Mouse (Mus musculus) MEL (cell line): Measurements from ENCODE around the gene Cdk12. TPM values are rescaled to one million over a fixed set of nuclear protein-coding genes. Genes with fewer than 3 reads are reported as not detected.

Source experiments
- DNase-seq: peaks from one replicate; pipeline ENCODE4 v3.0.0; 2011; ENCODE audit warnings: low read depth, low spot score
- H3K27ac ChIP-seq: 2 replicates; pipeline ENCODE4 v1.5.1; 2012; ENCODE audit warnings: low read depth, mild to moderate bottlenecking, control low read depth, low read length, moderate library complexity; ENCODE audit not compliant: control insufficient read depth
- H3K27me3 ChIP-seq, 2 experiments: fragments of 150-350 bp in 1 of 2; sonication (generic) in 1 of 2; 2 replicates each; pipeline ENCODE4 v1.6.1; 2012; ENCODE audit warnings: low read length in 2 of 2, mild to moderate bottlenecking in 2 of 2, improper control_type of control experiment in 1 of 2, moderate library complexity in 1 of 2; ENCODE audit not compliant: insufficient read depth in 2 of 2, control insufficient read depth in 1 of 2
- H3K36me3 ChIP-seq, 2 experiments: 2 replicates each; pipeline ENCODE4 v1.6.1; 2012 to 2014; ENCODE audit warnings: low read length in 2 of 2, improper control_type of control experiment in 1 of 2, inconsistent platforms in 1 of 2, mild to moderate bottlenecking in 1 of 2; ENCODE audit not compliant: insufficient read depth in 2 of 2, control insufficient read depth in 1 of 2
- H3K4me1 ChIP-seq, 2 experiments: fragments of 150-350 bp in 1 of 2; sonication (generic) in 1 of 2; 2 replicates each; pipeline ENCODE4 v1.6.1; 2012; ENCODE audit warnings: low read length in 2 of 2, improper control_type of control experiment in 1 of 2, mild to moderate bottlenecking in 1 of 2; ENCODE audit not compliant: insufficient read depth in 2 of 2, control insufficient read depth in 1 of 2
- H3K4me3 ChIP-seq, 2 experiments: fragments of 150-350 bp in 1 of 2; sonication (generic) in 1 of 2; 2 replicates each; pipeline ENCODE4 v1.5.1; 2012; ENCODE audit warnings: low read depth in 2 of 2, low read length in 2 of 2, mild to moderate bottlenecking in 2 of 2, moderate library complexity in 2 of 2, control low read depth in 1 of 2, improper control_type of control experiment in 1 of 2; ENCODE audit not compliant: control insufficient read depth in 1 of 2, insufficient read depth in 1 of 2
- H3K79me2 ChIP-seq: 2 replicates; pipeline ENCODE4 v1.6.1; 2012; ENCODE audit warnings: mild to moderate bottlenecking, low read length, moderate library complexity; ENCODE audit not compliant: control insufficient read depth, poor library complexity, insufficient read depth
- H3K9ac ChIP-seq: 2 replicates; pipeline ENCODE4 v1.6.1; 2012; ENCODE audit warnings: low read depth, mild to moderate bottlenecking, control low read depth, low read length, moderate library complexity; ENCODE audit not compliant: control insufficient read depth, poor library complexity, severe bottlenecking
- H3K9me3 ChIP-seq: fragments of 150-350 bp; sonication (generic); replicated peaks from 2 replicates; pipeline ENCODE4 v1.6.1; 2012; ENCODE audit warnings: mild to moderate bottlenecking, low read length, improper control_type of control experiment, moderate library complexity; ENCODE audit not compliant: insufficient read depth
- BHLHE40 ChIP-seq: IDR thresholded peaks from 2 replicates; pipeline ENCODE4 v1.6.1; 2012; ENCODE audit warnings: low read depth, mild to moderate bottlenecking, inconsistent platforms, low read length, improper control_type of control experiment, borderline replicate concordance
- CHD1 ChIP-seq: IDR thresholded peaks from 2 replicates; pipeline ENCODE4 v1.6.1; 2012; ENCODE audit warnings: low read depth, mild to moderate bottlenecking, inconsistent platforms, low read length, improper control_type of control experiment
- CHD2 ChIP-seq: IDR thresholded peaks from 2 replicates; pipeline ENCODE4 v1.6.1; 2011; ENCODE audit warnings: low read length, improper control_type of control experiment
- CTCF ChIP-seq, 3 experiments: IDR thresholded peaks in 2 of 3; conservative IDR thresholded peaks in 1 of 3; 2 replicates each; pipeline ENCODE4 v1.5.1; 2011 to 2012; ENCODE audit warnings: low read length in 3 of 3, low read depth in 2 of 3, mild to moderate bottlenecking in 2 of 3, improper control_type of control experiment in 1 of 3, inconsistent platforms in 1 of 3, mixed read lengths in 1 of 3, moderate library complexity in 1 of 3; ENCODE audit not compliant: control insufficient read depth in 1 of 3, insufficient read depth in 1 of 3, poor library complexity in 1 of 3, severe bottlenecking in 1 of 3
- E2F4 ChIP-seq: IDR thresholded peaks from 2 replicates; pipeline ENCODE4 v1.6.1; 2011; ENCODE audit warnings: low read depth, low read length, improper control_type of control experiment, borderline replicate concordance
- ELF1 ChIP-seq: IDR thresholded peaks from 2 replicates; pipeline ENCODE4 v1.6.1; 2014; ENCODE audit warnings: low read depth, mild to moderate bottlenecking, inconsistent platforms, low read length, improper control_type of control experiment, moderate library complexity
- EP300 ChIP-seq, 2 experiments: IDR thresholded peaks; 2 replicates each; pipeline ENCODE4 v1.6.1; 2011; ENCODE audit warnings: improper control_type of control experiment in 2 of 2, low read length in 2 of 2, low read depth in 1 of 2, mild to moderate bottlenecking in 1 of 2
- ETS1 ChIP-seq: IDR thresholded peaks from 2 replicates; pipeline ENCODE4 v1.6.1; 2012; ENCODE audit warnings: low read depth, mild to moderate bottlenecking, inconsistent platforms, low read length, improper control_type of control experiment, moderate library complexity
- GATA1 ChIP-seq: IDR thresholded peaks from 2 replicates; pipeline ENCODE4 v1.6.1; 2011; ENCODE audit warnings: low read depth, low read length, improper control_type of control experiment
- HCFC1 ChIP-seq: IDR thresholded peaks from 2 replicates; pipeline ENCODE4 v1.6.1; 2012; ENCODE audit warnings: low read depth, mild to moderate bottlenecking, inconsistent platforms, low read length, improper control_type of control experiment, moderate library complexity
- JUND ChIP-seq: IDR thresholded peaks from 2 replicates; pipeline ENCODE4 v1.6.1; 2011; ENCODE audit warnings: low read depth, mild to moderate bottlenecking, improper control_type of control experiment, low read length
- MAFK ChIP-seq: IDR thresholded peaks from 2 replicates; pipeline ENCODE4 v1.6.1; 2011; ENCODE audit warnings: low read depth, mild to moderate bottlenecking, low read length, improper control_type of control experiment, borderline replicate concordance
- MAX ChIP-seq: IDR thresholded peaks from 2 replicates; pipeline ENCODE4 v1.6.1; 2011; ENCODE audit warnings: low read length, improper control_type of control experiment
- MAZ ChIP-seq: IDR thresholded peaks from 2 replicates; pipeline ENCODE4 v1.6.1; 2012; ENCODE audit warnings: low read depth, mild to moderate bottlenecking, inconsistent platforms, low read length, improper control_type of control experiment
- MXI1 ChIP-seq: IDR thresholded peaks from 2 replicates; pipeline ENCODE4 v1.6.1; 2011; ENCODE audit warnings: mild to moderate bottlenecking, low read depth, low read length, improper control_type of control experiment
- MYB ChIP-seq: IDR thresholded peaks from 2 replicates; pipeline ENCODE4 v1.6.1; 2011; ENCODE audit warnings: mild to moderate bottlenecking, low read depth, low read length, improper control_type of control experiment
- MYC ChIP-seq: IDR thresholded peaks from 2 replicates; pipeline ENCODE4 v1.6.1; 2011; ENCODE audit warnings: low read depth, mild to moderate bottlenecking, low read length, improper control_type of control experiment, moderate library complexity
- NELFE ChIP-seq: IDR thresholded peaks from 2 replicates; pipeline ENCODE4 v1.6.1; 2011; ENCODE audit warnings: low read depth, low read length, improper control_type of control experiment
- NRF1 ChIP-seq: IDR thresholded peaks from 2 replicates; pipeline ENCODE4 v1.6.1; 2014; ENCODE audit warnings: low read depth, mild to moderate bottlenecking, inconsistent platforms, low read length, improper control_type of control experiment, moderate library complexity; ENCODE audit not compliant: poor library complexity, insufficient read depth, severe bottlenecking
- POLR2A ChIP-seq, 2 experiments: IDR thresholded peaks; 2 replicates each; pipeline ENCODE4 v1.6.1; 2011 to 2012; ENCODE audit warnings: low read length in 2 of 2, mild to moderate bottlenecking in 2 of 2, control low read depth in 1 of 2, improper control_type of control experiment in 1 of 2, low read depth in 1 of 2, moderate library complexity in 1 of 2; ENCODE audit not compliant: control insufficient read depth in 1 of 2, insufficient read depth in 1 of 2, poor library complexity in 1 of 2
- POLR2AphosphoS2 ChIP-seq: IDR thresholded peaks from 2 replicates; pipeline ENCODE4 v1.6.1; 2011; ENCODE audit warnings: low read length, improper control_type of control experiment
- POLR2AphosphoS5 ChIP-seq: IDR thresholded peaks from 2 replicates; pipeline ENCODE4 v1.6.1; 2012; ENCODE audit warnings: low read depth, borderline replicate concordance, mild to moderate bottlenecking, inconsistent platforms, low read length, moderate library complexity, mixed read lengths
- RAD21 ChIP-seq: IDR thresholded peaks from 2 replicates; pipeline ENCODE4 v1.6.1; 2011; ENCODE audit warnings: mild to moderate bottlenecking, low read depth, low read length, improper control_type of control experiment
- RCOR1 ChIP-seq: IDR thresholded peaks from 2 replicates; pipeline ENCODE4 v1.6.1; 2012; ENCODE audit warnings: low read depth, mild to moderate bottlenecking, inconsistent platforms, low read length, improper control_type of control experiment
- SIN3A ChIP-seq: IDR thresholded peaks from 2 replicates; pipeline ENCODE4 v1.6.1; 2012; ENCODE audit warnings: low read length, improper control_type of control experiment, inconsistent platforms
- SMC3 ChIP-seq: IDR thresholded peaks from 2 replicates; pipeline ENCODE4 v1.6.1; 2011; ENCODE audit warnings: low read depth, low read length, improper control_type of control experiment
- TAL1 ChIP-seq: IDR thresholded peaks from 2 replicates; pipeline ENCODE4 v1.6.1; 2012; ENCODE audit warnings: mild to moderate bottlenecking, inconsistent platforms, low read length, moderate library complexity, mixed read lengths
- TBP ChIP-seq: IDR thresholded peaks from 2 replicates; pipeline ENCODE4 v1.8.0; 2011; ENCODE audit warnings: low read depth, low read length, improper control_type of control experiment
- TCF12 ChIP-seq: IDR thresholded peaks from 2 replicates; pipeline ENCODE4 v1.6.1; 2014; ENCODE audit warnings: low read depth, mild to moderate bottlenecking, inconsistent platforms, low read length, improper control_type of control experiment, moderate library complexity
- UBTF ChIP-seq: IDR thresholded peaks from 2 replicates; pipeline ENCODE4 v1.6.1; 2012; ENCODE audit warnings: low read depth, mild to moderate bottlenecking, inconsistent platforms, low read length, improper control_type of control experiment, moderate library complexity, borderline replicate concordance; ENCODE audit not compliant: insufficient read depth
- USF1 ChIP-seq: IDR thresholded peaks from 2 replicates; pipeline ENCODE4 v1.6.1; 2014; ENCODE audit warnings: low read depth, mild to moderate bottlenecking, inconsistent platforms, low read length, improper control_type of control experiment, moderate library complexity
- USF2 ChIP-seq, 2 experiments: IDR thresholded peaks; 2 replicates each; pipeline ENCODE4 v1.6.1; 2011 to 2012; ENCODE audit warnings: improper control_type of control experiment in 2 of 2, low read length in 2 of 2, borderline replicate concordance in 1 of 2, inconsistent platforms in 1 of 2, low read depth in 1 of 2, mild to moderate bottlenecking in 1 of 2; ENCODE audit not compliant: insufficient read depth in 1 of 2
- ZC3H11A ChIP-seq: IDR thresholded peaks from 2 replicates; pipeline ENCODE4 v1.6.1; 2012; ENCODE audit warnings: low read depth, mild to moderate bottlenecking, inconsistent platforms, low read length, improper control_type of control experiment
- ZKSCAN1 ChIP-seq: IDR thresholded peaks from 2 replicates; pipeline ENCODE4 v1.6.1; 2012; ENCODE audit warnings: low read depth, mild to moderate bottlenecking, inconsistent platforms, low read length, improper control_type of control experiment, moderate library complexity
- ZMIZ1 ChIP-seq: IDR thresholded peaks from 2 replicates; pipeline ENCODE4 v1.6.1; 2012; ENCODE audit warnings: low read depth, mild to moderate bottlenecking, inconsistent platforms, low read length, improper control_type of control experiment, moderate library complexity
- ZNF384 ChIP-seq: IDR thresholded peaks from 2 replicates; pipeline ENCODE4 v1.6.1; 2012; ENCODE audit warnings: low read depth, mild to moderate bottlenecking, inconsistent platforms, low read length, improper control_type of control experiment
- polyA plus RNA-seq, 2 experiments: library from polyadenylated mRNA; stranded (reverse) in 1 of 2; unstranded in 1 of 2; fragments of >175 nt in 1 of 2; fragments of >200 nt in 1 of 2; gene quantifications; 2 replicates each; pipeline versions ENCODE4 v1.2.1 to v1.2.4; 2012; ENCODE audit warnings: low replicate concordance in 2 of 2, low read depth in 1 of 2; ENCODE audit not compliant: insufficient read length in 2 of 2, insufficient read depth in 1 of 2, missing spikeins in 1 of 2
- total RNA-seq: library from RNA; depleted of rRNA; stranded (reverse); fragments of 300-350 nt; gene quantifications from 2 replicates; pipeline ENCODE4 v1.2.3, GENCODE M21; 2012

Gene Cdk12
- total and polyA plus RNA-seq, 3 experiments: 34.3 to 45.5 (median 34.6) TPM

DNA sequence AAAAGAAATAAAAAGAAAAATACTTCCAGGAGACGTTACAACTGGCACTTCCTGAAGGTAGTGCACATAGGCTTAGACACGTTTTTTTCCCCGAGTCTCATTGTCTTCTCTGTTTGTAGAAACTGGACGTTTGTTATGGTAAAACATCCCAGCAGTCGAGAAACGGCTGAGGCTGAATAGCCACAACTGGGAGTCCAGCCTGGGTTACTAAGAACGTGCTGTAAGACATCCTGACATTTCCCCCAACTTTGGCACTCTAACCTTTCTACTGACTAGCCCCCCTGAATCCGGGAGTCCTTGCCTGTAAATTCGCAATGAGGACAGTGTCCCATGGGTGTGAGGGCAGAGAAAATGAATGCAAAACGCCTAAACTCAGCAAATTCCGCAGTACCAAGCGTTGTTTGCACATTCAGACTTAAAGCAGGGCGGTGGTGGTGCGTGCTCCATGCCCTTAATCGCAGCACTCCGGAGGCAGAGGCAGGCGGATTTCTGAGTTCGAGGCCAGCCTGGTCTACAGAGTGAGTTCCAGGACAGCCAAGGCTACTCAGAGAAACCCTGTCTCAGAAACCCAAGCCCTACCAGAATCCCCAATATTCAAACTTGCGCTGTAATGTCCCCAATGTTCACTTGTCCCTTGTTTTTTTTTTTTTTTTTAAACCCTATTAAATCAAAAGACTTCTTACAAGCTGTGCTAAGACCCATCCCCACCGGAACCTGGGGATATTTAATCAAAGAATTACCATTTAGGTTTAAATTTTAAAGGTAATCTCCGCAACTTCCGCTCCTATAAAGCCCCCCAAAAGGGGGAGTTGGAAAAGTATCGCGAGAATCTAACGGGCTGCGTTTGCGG, 843 bp upstream of the Cdk12 start:
- H3K27ac ChIP-seq: peak overlapping the region; percentile 86
- peak; percentile 79 for DNase-seq
- H3K79me2 ChIP-seq: peaks cover 28% of the 10 kb centered on the region
- H3K4me1 ChIP-seq: peaks cover 0 to 10% of the 10 kb centered on the region in 2 experiments
- H3K9me3 ChIP-seq: no peaks in the 10 kb centered on the region
- no peaks in the 10 kb centered on the region for H3K27me3 ChIP-seq
- peak overlapping the region; percentile 76 for H3K9ac ChIP-seq
- H3K36me3 ChIP-seq: peaks cover 2 to 14% of the 10 kb centered on the region in 2 experiments; a peak in 3 of 4 replicates
- H3K4me3 ChIP-seq: peak overlapping the region; percentile 47 to 68
- TF ChIP-seq NELFE (peak; percentile 68), MAX (no peak), ZC3H11A (no peak), MAFK (no peak), ZMIZ1 (peak; percentile 39), CHD2 (no peak), CTCF (IDR thresholded peaks at IDR 0.05 in 2 of 3, conservative IDR thresholded peaks at IDR 0.05 in 1 of 3; ENCODE audit: control insufficient read depth in 1 of 3, insufficient read depth in 1 of 3, low read depth in 2 of 3, low read length in 3 of 3, poor library complexity in 1 of 3, severe bottlenecking in 1 of 3) (no peak), GATA1 (no peak), JUND (no peak), UBTF (no peak), EP300 (IDR thresholded peaks at IDR 0.05; ENCODE audit: low read depth in 1 of 2, low read length in 2 of 2) (no peak), HCFC1 (no peak), RAD21 (no peak), ZKSCAN1 (no peak), TCF12 (no peak), USF1 (no peak), SIN3A (peak; percentile 76), RCOR1 (no peak), TBP (peak; percentile 94; the same call in 1 of the 2 replicates), POLR2AphosphoS2 (0 out of 2 replicates have a peak, but pooled peaks have one; percentile 71), SMC3 (no peak), E2F4 (no peak), POLR2AphosphoS5 (no peak), POLR2A (IDR thresholded peaks at IDR 0.05; ENCODE audit: control insufficient read depth in 1 of 2, insufficient read depth in 1 of 2, low read depth in 1 of 2, low read length in 2 of 2, poor library complexity in 1 of 2) (peak in 1 of 2 experiments; percentile 31; a peak in 1 of 4 replicates), ZNF384 (peak; percentile 71), CHD1 (no peak), ETS1 (no peak), USF2 (IDR thresholded peaks at IDR 0.05; ENCODE audit: borderline replicate concordance in 1 of 2, insufficient read depth in 1 of 2, low read depth in 1 of 2, low read length in 2 of 2) (no peak), MXI1 (peak; percentile 24; the same call in 1 of the 2 replicates), MAZ (0 out of 2 replicates have a peak, but pooled peaks have one; percentile 25), NRF1 (no peak), BHLHE40 (no peak), MYC (peak; percentile 52; the same call in 1 of the 2 replicates), MYB (no peak), TAL1 (no peak), ELF1 (peak; percentile 75)
